Mouse (Mus musculus): ENCODE measurements around the gene Olfr1348.

Gene Olfr1348

GRCm38 (mm10) chr7:6508648-6509047, at the start of gene Olfr1348:
Gene Olfr1348, minus strand, starts transcription at chr7:6508748.
- 100% methylated on average over 1 of the region's 1 CpGs for WGBS

- 63% methylated on average over 5 of the region's 5 CpGs for WGBS
These were observed 17.6 kb upstream of the Olfr1348 start for GRCm38 (mm10) chr7:6526141-6526540.

- WGBS: 66% methylated on average over 3 of the region's 3 CpGs
These were observed 16.5 kb upstream of the Olfr1348 start for GRCm38 (mm10) chr7:6525001-6525400.

GRCm38 (mm10) chr7:6522850-6523249, 14.3 kb upstream of the Olfr1348 start, which contains the start of gene Olfr1349:
Gene Olfr1349, minus strand, starts transcription at chr7:6522950.
- 88% methylated on average over 5 of the region's 5 CpGs for WGBS

- 34% methylated on average over 1 of the region's 1 CpGs for WGBS
These were observed 13.1 kb upstream of the Olfr1348 start for GRCm38 (mm10) chr7:6521666-6522065.

- WGBS: 63% methylated on average over 1 of the region's 1 CpGs
These were observed 8.9 kb downstream of the Olfr1348 start, which contains the start of gene Olfr1347 for GRCm38 (mm10) chr7:6499655-6500054. Gene Olfr1347, minus strand, starts transcription at chr7:6499755.

- WGBS: 21% methylated on average over 2 of the region's 2 CpGs
These were observed 21.7 kb downstream of the Olfr1348 start, which contains the start of gene Olfr5 for GRCm38 (mm10) chr7:6486841-6487240. Gene Olfr5, minus strand, starts transcription at chr7:6486941.

GRCm38 (mm10) chr7:6477633-6478032, 30.9 kb downstream of the Olfr1348 start:
- WGBS: 72% methylated on average over 2 of the region's 2 CpGs

GRCm38 (mm10) chr7:6466951-6467350, 41.6 kb downstream of the Olfr1348 start, which contains the start of gene Olfr1346:
Gene Olfr1346, plus strand, starts transcription at chr7:6467101.

GRCm38 (mm10) chr7:6456399-6456798, 52.1 kb downstream of the Olfr1348 start:
- WGBS: 45% methylated on average over 3 of the region's 3 CpGs

GRCm38 (mm10) chr7:6455868-6456267, 52.7 kb downstream of the Olfr1348 start, which contains the start of gene Olfr1336:
Gene Olfr1336, plus strand, starts transcription at chr7:6456168.

